In genomic region chr12:88459461-88459860, GRCm38 (mm10) we compare ENCODE assay signal across 19 mouse cellular contexts.
DNase-seq lines count a peak whose midpoint lies in the region; ATAC-seq and TF ChIP-seq lines count a peak whose summit lies in the region.
"Had no signal": no experiment of that assay in that cellular context is flagged by ENCODE, and none has a peak within 500 bp of the region (broad histone marks: within the 10 kb centered on the region; RNA-seq: fewer than 3 reads in every experiment).

No protein-coding gene starts in this region.

- ATAC-seq in liver, embryonic 11.5 days (replicated peaks; ENCODE audit: low FRiP score), result peak; percentile 78
- ATAC-seq in liver, postnatal 0 days, result no peak
- peak; percentile 47 for ATAC-seq in liver, embryonic 16.5 days (ENCODE audit: low read depth)
- no peak for ATAC-seq in forebrain, embryonic 12.5 days (ENCODE audit: low FRiP score)
- ATAC-seq: forebrain, embryonic 16.5 days had no signal

- WGBS in liver, embryonic 11.5 days, result 54% methylated on average over 1 of the region's 1 CpGs
- 76% methylated on average over 1 of the region's 1 CpGs for WGBS in liver, postnatal 0 days (ENCODE audit: insufficient replicate concordance)
- 40% methylated on average over 1 of the region's 1 CpGs for WGBS in liver, embryonic 16.5 days (ENCODE audit: insufficient replicate concordance)
- 77% methylated on average over 1 of the region's 1 CpGs for WGBS in forebrain, embryonic 12.5 days

- H3K27me3 ChIP-seq in liver, embryonic 11.5 days (replicated peaks; ENCODE audit: control insufficient read depth, insufficient read depth, low read length), result no peaks in the 10 kb centered on the region
- no peaks in the 10 kb centered on the region for H3K27me3 ChIP-seq in liver, postnatal 0 days (ENCODE audit: insufficient read depth, low read length)
- no peaks in the 10 kb centered on the region for H3K27me3 ChIP-seq in liver, embryonic 16.5 days (ENCODE audit: control insufficient read depth, insufficient read depth, low read depth, low read length)
- no peaks in the 10 kb centered on the region for H3K27me3 ChIP-seq in forebrain, embryonic 12.5 days
- H3K27me3 ChIP-seq: CH12.LX; embryonic facial prominence, embryonic 12.5 days; heart, embryonic 13.5 days; hindbrain, embryonic 13.5 days had no signal

- no peak overlapping the region for H3K4me3 ChIP-seq in liver, embryonic 11.5 days (ENCODE audit: low read depth, low read length)
- H3K4me3 ChIP-seq in liver, postnatal 0 days (ENCODE audit: low read depth, low read length), result no peak overlapping the region
- no peak overlapping the region for H3K4me3 ChIP-seq in liver, embryonic 16.5 days (ENCODE audit: low read depth, low read length)
- no peak overlapping the region for H3K4me3 ChIP-seq in forebrain, embryonic 12.5 days (replicated peaks)
- H3K4me3 ChIP-seq: embryonic facial prominence, embryonic 12.5 days; heart, embryonic 13.5 days; hindbrain, embryonic 13.5 days had no signal

- TF ChIP-seq CTCF in liver, postnatal 0 days (IDR thresholded peaks at IDR 0.05; ENCODE audit: low read depth), result no peak

- no peak overlapping the region for H3K27ac ChIP-seq in liver, embryonic 11.5 days (ENCODE audit: low read depth, low read length)
- H3K27ac ChIP-seq in liver, postnatal 0 days (ENCODE audit: low read depth), result no peak overlapping the region
- H3K27ac ChIP-seq in liver, embryonic 16.5 days (ENCODE audit: low read length), result no peak overlapping the region
- no peak overlapping the region for H3K27ac ChIP-seq in forebrain, embryonic 12.5 days
- H3K27ac ChIP-seq: embryonic facial prominence, embryonic 12.5 days; heart, embryonic 13.5 days; hindbrain, embryonic 13.5 days had no signal

- no peak for DNase-seq in liver, embryonic 11.5 days (ENCODE audit: low spot score)
- DNase-seq in liver, postnatal 0 days, result no peak
- DNase-seq in c-Kit-positive CD71-positive TER-119-positive erythroid progenitor cells, embryonic 14.5 days (ENCODE audit: low spot score), result peak; percentile 10
- no peak for DNase-seq in embryo, embryonic 9.5 days (ENCODE audit: extremely low spot score)
- DNase-seq: adrenal gland, adult 2 months; adrenal gland, postnatal 25 days; cerebellum, adult 11 months; cerebellum, adult 8-10 months; cerebellum, postnatal 14 days; embryo, embryonic 11 days; gastrocnemius, postnatal 10 days; heart, postnatal 36 days had no signal

- H3K4me2 ChIP-seq in liver, embryonic 11.5 days, result no peak overlapping the region
- no peak overlapping the region for H3K4me2 ChIP-seq in liver, postnatal 0 days (ENCODE audit: low read depth, low read length)
- no peak overlapping the region for H3K4me2 ChIP-seq in liver, embryonic 16.5 days (ENCODE audit: low read depth, low read length)
- no peak overlapping the region for H3K4me2 ChIP-seq in forebrain, embryonic 12.5 days
- H3K4me2 ChIP-seq: embryonic facial prominence, embryonic 12.5 days; heart, embryonic 13.5 days; hindbrain, embryonic 13.5 days had no signal

- H3K9me3 ChIP-seq in liver, embryonic 11.5 days (ENCODE audit: control insufficient read depth, low read length), result no peaks in the 10 kb centered on the region
- no peaks in the 10 kb centered on the region for H3K9me3 ChIP-seq in liver, postnatal 0 days (ENCODE audit: low read length)
- H3K9me3 ChIP-seq in liver, embryonic 16.5 days (replicated peaks; ENCODE audit: control insufficient read depth, low read length), result no peaks in the 10 kb centered on the region
- H3K9me3 ChIP-seq in forebrain, embryonic 12.5 days, result no peaks in the 10 kb centered on the region
- H3K9me3 ChIP-seq: embryonic facial prominence, embryonic 12.5 days; heart, embryonic 13.5 days; hindbrain, embryonic 13.5 days had no signal

- H3K36me3 ChIP-seq in liver, embryonic 11.5 days (ENCODE audit: control insufficient read depth, insufficient read depth, low read length), result no peaks in the 10 kb centered on the region
- H3K36me3 ChIP-seq in liver, postnatal 0 days (replicated peaks; ENCODE audit: insufficient read depth, low read length), result no peaks in the 10 kb centered on the region
- H3K36me3 ChIP-seq in liver, embryonic 16.5 days (ENCODE audit: control insufficient read depth, insufficient read depth), result no peaks in the 10 kb centered on the region
- H3K36me3 ChIP-seq in forebrain, embryonic 12.5 days (replicated peaks), result peaks cover 5% of the 10 kb centered on the region

- no peak for TF ChIP-seq EP300 in liver, postnatal 0 days (IDR thresholded peaks at IDR 0.05; ENCODE audit: low read depth)

- H3K4me1 ChIP-seq in liver, embryonic 11.5 days (replicated peaks; ENCODE audit: control insufficient read depth, insufficient read depth, low read length), result no peaks in the 10 kb centered on the region; the same call in 1 of the 2 replicates
- H3K4me1 ChIP-seq in liver, postnatal 0 days (ENCODE audit: insufficient read depth), result no peaks in the 10 kb centered on the region
- no peaks in the 10 kb centered on the region; the same call in 1 of the 2 replicates for H3K4me1 ChIP-seq in liver, embryonic 16.5 days (ENCODE audit: control insufficient read depth, low read depth, low read length)
- H3K4me1 ChIP-seq in forebrain, embryonic 12.5 days, result no peaks in the 10 kb centered on the region
- H3K4me1 ChIP-seq: embryonic facial prominence, embryonic 12.5 days had no signal

- H3K9ac ChIP-seq in liver, embryonic 11.5 days (ENCODE audit: low read depth, low read length), result no peak overlapping the region
- no peak overlapping the region for H3K9ac ChIP-seq in liver, postnatal 0 days (replicated peaks)
- H3K9ac ChIP-seq in liver, embryonic 16.5 days (ENCODE audit: low read depth, low read length), result no peak overlapping the region
- no peak overlapping the region for H3K9ac ChIP-seq in forebrain, embryonic 12.5 days
- H3K9ac ChIP-seq: embryonic facial prominence, embryonic 12.5 days; heart, embryonic 13.5 days; hindbrain, embryonic 13.5 days had no signal

Comparison
In these comparisons a context has a peak if more than half of its experiments do, and no peak if none do; other contexts are left out.
1. ATAC-seq: peak in liver, embryonic 11.5 days (single experiment) and liver, embryonic 16.5 days (single experiment); none in liver, postnatal 0 days (single experiment) and forebrain, embryonic 12.5 days (single experiment).